Mouse (Mus musculus): ENCODE data around the gene Cnot11.

The Cnot11 gene

DNA sequence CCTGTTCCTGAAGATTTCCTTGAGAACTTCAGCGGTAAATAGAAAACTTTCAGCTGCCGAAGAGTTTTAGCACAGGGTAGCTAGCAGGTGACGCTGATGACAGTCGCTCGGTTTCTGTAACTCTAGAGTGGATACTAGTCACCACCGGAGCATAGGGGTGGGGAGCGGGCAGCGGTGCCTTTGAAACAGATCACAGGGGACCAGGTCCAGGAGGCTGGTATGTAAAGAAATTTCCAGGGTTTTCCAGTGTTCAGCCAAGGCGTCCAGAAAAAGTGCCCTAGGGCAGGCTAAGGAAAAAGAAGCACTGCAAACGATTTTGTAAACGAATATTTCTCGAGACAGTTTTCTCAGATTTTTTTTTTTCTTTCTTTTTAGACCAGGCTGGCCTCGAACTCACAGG, at the start of gene Cnot11:
Gene Cnot11, plus strand, starts transcription at position 162 of the 400 bp plus-strand sequence.
- no peak for DNase-seq (ENCODE audit: low spot score in 2 of 2)

DNA sequence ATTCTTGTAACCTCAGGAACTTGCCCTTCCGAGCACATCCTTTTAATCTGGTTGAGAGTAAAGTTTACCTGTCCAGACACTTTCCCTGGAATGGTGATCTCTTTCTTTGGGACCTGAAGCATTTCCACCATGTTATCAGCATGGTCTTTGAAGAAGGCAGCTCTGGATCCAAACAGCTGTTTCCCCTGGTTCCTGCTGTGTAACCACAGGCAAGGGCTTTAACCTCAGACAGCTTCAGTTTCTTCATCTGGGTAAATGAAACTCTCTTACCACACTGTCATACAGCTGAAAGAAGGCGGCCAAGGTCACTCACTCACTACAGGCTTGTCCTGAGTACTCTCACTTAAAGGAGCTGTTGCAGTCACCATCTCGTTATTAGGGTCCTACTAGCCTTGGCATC, 47.4 kb upstream of the Cnot11 start:
- DNase-seq (ENCODE audit: low spot score in 2 of 2): no peak

GRCm38 (mm10) chr1:39493165-39493564, 41.6 kb upstream of the Cnot11 start:
- DNase-seq (ENCODE audit: low spot score in 2 of 2): no peak

- DNase-seq (ENCODE audit: low spot score in 2 of 2): no peak
Observed at GRCm38 (mm10) chr1:39493664-39494063, 41.1 kb upstream of the Cnot11 start.

DNA sequence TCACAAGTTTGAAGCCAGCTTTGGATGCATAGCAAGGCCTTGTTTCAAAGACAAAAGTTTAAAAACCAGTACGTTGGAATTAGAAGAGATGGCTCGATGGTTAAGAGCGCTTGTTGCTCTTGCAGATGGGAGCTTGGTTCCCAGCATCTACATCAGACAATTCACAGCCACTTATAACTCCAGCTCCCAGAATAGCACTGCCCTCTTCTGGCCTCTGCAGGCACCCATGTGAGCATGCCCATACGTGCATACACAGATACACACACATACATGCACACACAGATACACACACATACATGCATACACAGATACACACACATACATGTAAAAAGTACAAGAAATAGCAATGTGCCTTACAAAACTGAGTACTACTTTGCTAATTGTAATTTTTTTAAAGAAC, 37.8 kb upstream of the Cnot11 start:
- no peak for DNase-seq (ENCODE audit: low spot score in 2 of 2)

- no peak for DNase-seq (ENCODE audit: low spot score in 2 of 2)
Observed at GRCm38 (mm10) chr1:39497748-39498147, 37.0 kb upstream of the Cnot11 start.

GRCm38 (mm10) chr1:39499485-39499941, 35.3 kb upstream of the Cnot11 start:
- no peak for DNase-seq (ENCODE audit: low spot score in 2 of 2)

DNA sequence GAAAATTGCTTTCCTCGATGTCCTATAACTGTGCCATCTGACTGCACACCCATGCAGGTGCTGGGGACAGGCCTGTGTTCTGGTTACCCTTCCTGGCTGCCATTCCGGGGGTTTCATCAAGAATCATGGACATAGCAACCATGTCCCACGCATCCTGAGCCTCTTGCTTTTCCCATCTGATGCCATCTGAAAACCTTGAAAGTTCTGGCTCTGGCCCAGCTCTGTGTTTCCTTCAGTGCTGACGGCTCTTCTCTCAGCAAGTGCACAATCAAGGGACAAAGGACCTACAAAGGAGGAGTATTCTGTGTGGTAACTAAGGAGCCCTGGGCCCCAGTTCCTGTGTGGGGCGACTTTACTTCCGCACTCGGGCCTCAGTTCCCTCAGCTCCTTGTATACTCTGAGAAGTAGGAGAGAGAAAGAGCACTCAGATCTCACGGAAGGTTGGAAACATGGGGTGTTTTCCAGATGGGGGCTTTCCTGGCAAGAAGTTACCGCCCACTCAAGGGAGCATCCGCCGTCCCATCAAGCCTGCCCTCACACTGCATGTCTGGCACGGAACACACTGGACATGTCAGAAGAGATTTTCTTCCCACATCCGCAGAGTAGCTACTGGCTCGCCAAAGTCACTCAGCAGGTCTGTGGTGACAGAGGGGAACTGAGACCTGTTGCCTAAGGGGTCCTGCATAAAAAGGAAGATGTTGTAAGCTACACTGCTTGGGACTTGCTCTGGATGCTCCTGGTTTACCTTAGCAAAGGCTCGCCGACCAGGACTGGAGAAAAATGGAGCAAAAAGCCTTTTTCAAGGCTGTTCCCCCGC, 31.8 kb upstream of the Cnot11 start:
- DNase-seq (ENCODE audit: low spot score in 2 of 2): peak in 1 of 2 experiments; percentile 16

- DNase-seq (ENCODE audit: low spot score in 2 of 2): no peak
Observed at GRCm38 (mm10) chr1:39504261-39504660, 30.5 kb upstream of the Cnot11 start.

GRCm38 (mm10) chr1:39505600-39505999, 29.2 kb upstream of the Cnot11 start:
- DNase-seq (ENCODE audit: low spot score in 2 of 2): no peak

DNA sequence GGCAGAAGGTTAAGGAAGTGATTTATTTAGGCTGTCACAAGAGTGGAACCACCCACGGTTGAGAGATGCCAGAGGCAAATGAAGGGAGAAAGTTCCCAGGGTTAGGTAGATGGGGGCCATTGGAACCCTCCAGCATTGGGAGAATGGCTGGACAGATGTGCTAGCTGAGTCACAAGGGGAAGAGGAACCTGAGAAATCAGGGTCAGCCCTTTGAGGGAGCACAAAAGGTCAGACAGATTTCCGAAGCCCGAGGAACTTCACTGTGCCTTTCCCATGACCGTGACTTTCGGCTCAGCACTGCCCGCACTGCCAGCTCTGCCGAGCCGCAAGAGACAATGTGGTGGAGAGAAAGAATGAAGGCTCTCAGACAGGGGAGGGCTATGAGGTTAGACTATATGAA, 23.0 kb upstream of the Cnot11 start:
- DNase-seq (ENCODE audit: low spot score in 2 of 2): no peak

DNA sequence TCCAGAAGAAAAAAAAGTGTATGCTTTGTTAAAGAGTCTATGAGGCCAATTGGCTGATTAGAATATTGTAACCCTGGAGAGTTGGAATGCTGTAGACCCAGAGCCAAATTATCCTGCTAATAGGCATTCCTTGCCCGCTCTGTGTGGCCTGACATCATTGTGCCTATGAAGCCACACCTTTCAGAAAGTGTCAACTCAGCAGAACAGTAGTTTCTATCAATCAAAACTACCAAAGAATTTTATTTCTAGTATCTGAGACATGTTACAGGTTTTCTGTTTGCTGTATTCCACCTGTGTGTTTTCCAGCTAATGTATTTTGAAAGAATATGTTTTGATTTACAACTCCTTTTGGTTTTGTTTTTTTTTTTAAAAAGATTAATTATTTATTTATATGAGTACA, 22.6 kb upstream of the Cnot11 start:
- no peak for DNase-seq (ENCODE audit: low spot score in 2 of 2)

DNA sequence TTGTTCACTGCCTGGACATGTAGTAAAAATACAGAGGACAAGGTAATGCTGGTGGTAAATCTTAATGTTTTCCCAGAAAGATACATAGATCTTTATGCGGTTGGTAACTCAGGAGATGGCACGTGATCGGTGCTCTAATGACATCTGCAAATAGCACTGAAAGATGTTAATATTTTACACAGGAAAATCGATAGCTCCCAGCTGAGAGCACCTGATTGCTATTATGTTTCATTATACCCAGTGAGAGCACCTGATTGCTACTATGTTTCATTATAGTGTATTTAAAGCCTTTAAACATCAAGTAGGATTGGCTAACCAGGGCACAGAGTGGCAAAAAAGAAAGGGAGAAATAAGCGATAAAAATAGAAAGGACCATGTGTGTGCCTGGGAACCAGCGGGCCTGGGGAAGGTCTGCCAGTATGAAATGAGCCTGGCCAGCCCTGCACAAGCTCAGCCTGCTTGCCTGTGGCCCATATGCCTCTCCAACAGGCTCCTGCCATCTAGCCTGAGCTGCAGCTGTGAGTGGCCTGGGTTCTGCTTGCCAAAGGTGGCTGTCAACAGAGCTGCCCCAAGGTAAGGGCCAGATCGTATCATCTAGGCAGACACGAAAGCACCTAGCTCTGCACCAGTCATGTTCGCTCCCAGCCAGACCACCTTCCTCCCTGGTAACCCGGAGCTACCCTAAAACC, 19.3 kb upstream of the Cnot11 start:
- DNase-seq (ENCODE audit: low spot score in 2 of 2): no peak

DNA sequence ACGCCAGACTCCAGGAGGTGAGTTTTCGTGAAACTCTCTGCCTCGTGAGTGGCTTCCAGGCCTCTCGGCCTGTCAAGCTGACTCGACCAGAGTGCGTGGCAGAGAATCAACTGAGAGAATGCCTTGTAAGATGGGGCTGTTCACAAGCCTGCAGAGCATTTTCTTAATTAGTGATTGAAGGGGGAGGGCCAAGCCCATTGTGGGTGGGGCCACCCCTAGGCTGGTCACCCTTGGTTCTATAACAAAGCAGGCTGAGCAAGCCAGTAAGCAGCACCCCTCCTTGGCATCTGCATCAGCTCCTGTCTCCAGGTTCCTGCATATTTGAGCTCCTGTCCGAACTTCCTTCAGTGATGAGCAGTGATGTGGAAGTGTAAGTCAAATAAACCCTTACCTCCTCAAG, 13.5 kb upstream of the Cnot11 start:
- no peak for DNase-seq (ENCODE audit: low spot score in 2 of 2)

GRCm38 (mm10) chr1:39522519-39522918, 12.3 kb upstream of the Cnot11 start:
- no peak for DNase-seq (ENCODE audit: low spot score in 2 of 2)

DNA sequence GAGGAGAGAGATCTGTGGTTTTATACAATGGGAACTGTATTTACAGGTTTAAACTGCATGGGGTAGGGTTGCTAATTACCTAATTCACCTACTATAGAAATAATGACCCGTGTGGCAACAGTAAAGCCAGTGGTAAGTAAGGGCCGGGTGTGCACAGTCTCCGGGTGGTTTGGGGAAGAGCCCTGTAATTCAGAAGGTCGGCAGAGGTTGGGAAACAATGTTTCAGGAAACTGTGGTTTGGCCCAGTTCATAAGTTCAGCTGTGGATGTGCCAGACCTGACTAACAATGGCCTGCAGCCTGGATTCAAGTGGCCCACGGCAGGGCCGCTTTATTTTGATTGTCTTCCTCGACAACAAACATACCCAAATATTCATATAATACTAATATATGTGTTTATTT, 9.0 kb upstream of the Cnot11 start:
- no peak for DNase-seq (ENCODE audit: low spot score in 2 of 2)

- no peak for DNase-seq (ENCODE audit: low spot score in 2 of 2)
Observed at GRCm38 (mm10) chr1:39526371-39527167, 8.2 kb upstream of the Cnot11 start.

DNA sequence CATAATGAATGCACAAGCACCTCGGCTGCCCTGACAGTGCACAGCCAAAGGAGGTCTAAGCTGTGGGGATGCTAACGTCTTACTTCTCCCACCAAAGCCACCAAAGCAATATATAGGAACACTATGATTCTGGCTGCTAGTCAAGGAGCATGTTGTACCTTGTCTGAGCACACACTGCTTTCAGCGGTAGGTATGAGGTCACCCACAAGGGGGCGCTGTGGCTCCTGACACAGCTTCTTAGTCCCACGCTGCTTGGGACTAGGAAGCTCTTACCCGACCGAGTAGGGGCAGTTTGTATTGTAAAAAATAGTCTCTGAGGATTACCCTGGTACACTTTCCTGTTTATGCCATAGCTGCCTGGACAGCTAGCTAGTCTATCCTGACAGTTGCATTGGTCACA, 7.4 kb upstream of the Cnot11 start:
- DNase-seq (ENCODE audit: low spot score in 2 of 2): peak in 1 of 2 experiments; percentile 54

- DNase-seq (ENCODE audit: low spot score in 2 of 2): no peak
Observed at GRCm38 (mm10) chr1:39528319-39528718, 6.5 kb upstream of the Cnot11 start.

GRCm38 (mm10) chr1:39530258-39530943, 4.4 kb upstream of the Cnot11 start:
- DNase-seq (ENCODE audit: low spot score in 2 of 2): peak; percentile 37 to 74

GRCm38 (mm10) chr1:39531036-39531435, 3.8 kb upstream of the Cnot11 start:
- no peak for DNase-seq (ENCODE audit: low spot score in 2 of 2)

GRCm38 (mm10) chr1:39533917-39534316, 875 bp upstream of the Cnot11 start:
- no peak for DNase-seq (ENCODE audit: low spot score in 2 of 2)
